Mouse (Mus musculus) adrenal gland, adult 18-20 months (tissue): ENCODE measurements around the gene Nmb. TPM values are rescaled to one million over a fixed set of nuclear protein-coding genes. Genes with fewer than 3 reads are reported as not detected.
"Not testable (repeated sequence)": the region's sequence is repeated elsewhere in the genome, so short reads cannot be mapped to it uniquely, and the experiment has no call there.

Experiments
- DNase-seq, 2 experiments: peaks; one replicate each; pipeline ENCODE4 v3.0.0; 2021 to 2022; ENCODE audit warnings: low spot score in 2 of 2
- long read RNA-seq, 2 experiments: library from polyadenylated mRNA; stranded (forward); transcript quantifications; one replicate each; pipeline ENCODE4 v2.0.0; 2021
- total RNA-seq, 2 experiments: library from RNA; stranded (reverse); gene quantifications; 1 replicate in 1 of 2; 2 replicates in 1 of 2; pipeline ENCODE4 v1.2.3; 2021

Nmb gene
- 1 to 10 TPM; 2.6 to 3.3 TPM for total RNA-seq
- long read RNA-seq, experiment 1 = 0 reads
- long read RNA-seq, experiment 2, partial matches to known transcripts = 0 of 3 reads
- long read RNA-seq, experiment 2, other reads (novel, unspliced or antisense) = 0 of 3 reads

- DNase-seq = peak; percentile 63 to 68
Observed at GRCm38 (mm10) chr7:80904921-80905515, at the start of gene Nmb. Nmb (minus strand) TSS chr7:80905076.

DNA sequence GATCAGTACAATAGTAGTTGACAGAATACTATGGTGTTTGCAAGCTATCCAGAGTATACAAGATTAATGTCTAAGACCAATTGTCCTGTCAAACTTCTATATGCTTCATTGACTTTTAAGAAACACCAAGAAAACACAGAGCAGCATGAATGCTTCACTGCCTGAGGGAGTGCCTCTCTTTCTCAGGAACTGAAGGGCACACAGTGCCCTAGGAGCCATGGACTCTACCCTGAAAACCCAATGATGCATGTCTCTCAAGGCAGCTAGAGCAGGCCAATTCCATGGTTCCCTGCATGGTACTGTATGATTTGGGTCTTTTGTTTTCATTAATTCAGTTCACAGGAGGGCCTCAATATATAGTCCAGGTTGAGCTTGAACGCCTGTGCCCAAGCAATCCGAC is 49.4 kb upstream of the Nmb start:
- DNase-seq = no peak

DNA sequence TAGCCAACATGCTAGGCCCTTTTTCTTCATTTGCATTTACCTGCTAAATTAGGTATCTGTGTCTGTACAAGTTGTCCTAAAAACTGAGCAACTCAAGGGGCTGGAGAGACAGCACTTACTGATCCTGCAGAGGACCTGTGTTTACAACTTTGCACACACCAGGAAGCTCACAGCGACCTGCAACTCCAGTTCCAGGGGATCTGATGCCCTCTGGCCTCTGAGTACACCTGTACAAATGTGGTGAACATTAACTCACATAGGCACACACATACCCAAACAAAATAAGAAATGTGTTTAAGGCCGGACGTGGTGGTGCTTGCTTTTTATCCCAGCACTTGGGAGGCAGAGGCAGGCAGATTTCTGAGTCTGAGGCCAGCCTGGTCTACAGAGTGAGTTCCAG is 47.3 kb upstream of the Nmb start:
- no peak for DNase-seq

GRCm38 (mm10) chr7:80951461-80951860 is 46.6 kb upstream of the Nmb start:
- no peak for DNase-seq

DNA sequence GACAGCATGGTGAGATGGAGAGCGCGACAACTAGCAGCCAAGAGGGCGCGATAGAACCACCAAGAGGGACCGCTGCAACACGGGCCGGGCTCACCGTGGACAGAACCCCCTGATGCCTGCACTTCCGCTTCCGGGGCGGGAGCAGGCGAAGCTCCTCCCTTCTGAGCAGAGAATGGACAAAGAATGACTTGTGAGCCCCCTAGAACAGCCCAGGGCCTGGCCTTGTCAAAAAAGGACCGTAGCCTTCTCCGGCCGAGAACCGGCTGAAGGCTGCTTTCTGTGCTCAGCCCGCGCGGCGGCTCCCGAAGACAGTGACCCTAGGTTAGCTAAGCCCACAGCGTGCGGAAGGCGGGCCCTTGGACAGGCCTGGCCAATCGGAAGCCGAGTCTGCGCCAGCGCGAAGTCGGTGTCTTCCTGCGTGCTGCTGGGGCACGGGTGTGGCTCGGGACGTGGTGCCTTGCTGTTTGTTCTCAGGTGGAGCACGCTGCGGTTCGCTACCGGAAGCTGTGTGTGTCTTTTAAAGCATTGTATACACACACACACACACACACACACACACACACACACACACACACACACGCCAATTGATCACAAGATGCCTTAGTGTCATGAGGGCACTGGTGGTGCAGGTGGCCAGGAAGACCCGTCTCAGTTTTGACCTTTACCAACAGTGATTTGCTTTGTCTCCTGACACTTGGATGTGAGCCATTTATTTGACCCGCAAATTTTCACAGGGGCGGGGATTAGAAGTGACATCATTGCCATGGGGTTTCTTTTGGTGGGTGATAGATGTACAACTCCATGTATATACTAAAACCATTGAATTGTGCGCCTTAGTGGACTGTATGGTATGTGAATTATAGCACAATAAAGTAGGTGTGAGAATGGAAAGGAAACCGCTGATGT is 42.8 kb upstream of the Nmb start, which contains the start of gene Sec11a:
Gene Sec11a (minus strand): TSS at position 336 of the 906 bp plus-strand sequence.
- peak; percentile 87 to 91 for DNase-seq

DNA sequence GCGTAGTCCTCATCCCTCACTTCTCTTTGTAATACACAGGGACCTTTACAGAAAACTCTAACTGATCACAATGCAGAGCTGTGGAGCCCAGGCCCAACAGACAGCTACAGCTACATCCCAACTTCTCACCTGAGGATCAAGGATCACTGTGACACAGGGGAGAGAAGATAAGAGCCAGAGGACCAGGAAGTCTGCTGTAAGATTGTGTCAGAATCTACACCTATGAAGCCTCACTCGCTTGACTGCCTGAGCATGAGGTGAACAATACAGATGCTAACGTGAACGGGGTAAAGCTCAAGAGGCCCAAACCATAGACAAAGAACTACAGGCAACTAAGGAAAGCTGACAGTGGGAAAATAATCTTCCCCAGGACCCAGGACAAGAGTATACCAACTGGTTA is 34.9 kb upstream of the Nmb start:
- no peak for DNase-seq

DNA sequence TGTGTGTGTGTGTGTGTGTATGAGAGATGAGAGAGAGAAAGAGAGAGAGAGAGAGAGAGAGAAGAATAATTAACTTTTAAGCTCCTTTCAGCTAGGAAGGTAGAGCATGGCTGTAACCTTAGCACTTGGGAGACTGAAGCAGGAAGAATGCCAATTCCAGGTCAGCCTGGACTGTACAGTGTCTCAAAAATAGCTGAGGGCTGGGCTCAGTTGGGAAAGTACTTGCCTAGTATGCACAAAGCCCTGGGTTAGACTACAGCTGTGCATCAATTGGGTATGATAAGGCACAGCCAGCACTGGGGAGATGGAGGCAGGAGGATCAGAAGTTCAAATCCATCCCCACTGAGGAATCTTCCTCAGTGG is 32.4 kb upstream of the Nmb start:
- DNase-seq = not testable (repeated sequence)

DNA sequence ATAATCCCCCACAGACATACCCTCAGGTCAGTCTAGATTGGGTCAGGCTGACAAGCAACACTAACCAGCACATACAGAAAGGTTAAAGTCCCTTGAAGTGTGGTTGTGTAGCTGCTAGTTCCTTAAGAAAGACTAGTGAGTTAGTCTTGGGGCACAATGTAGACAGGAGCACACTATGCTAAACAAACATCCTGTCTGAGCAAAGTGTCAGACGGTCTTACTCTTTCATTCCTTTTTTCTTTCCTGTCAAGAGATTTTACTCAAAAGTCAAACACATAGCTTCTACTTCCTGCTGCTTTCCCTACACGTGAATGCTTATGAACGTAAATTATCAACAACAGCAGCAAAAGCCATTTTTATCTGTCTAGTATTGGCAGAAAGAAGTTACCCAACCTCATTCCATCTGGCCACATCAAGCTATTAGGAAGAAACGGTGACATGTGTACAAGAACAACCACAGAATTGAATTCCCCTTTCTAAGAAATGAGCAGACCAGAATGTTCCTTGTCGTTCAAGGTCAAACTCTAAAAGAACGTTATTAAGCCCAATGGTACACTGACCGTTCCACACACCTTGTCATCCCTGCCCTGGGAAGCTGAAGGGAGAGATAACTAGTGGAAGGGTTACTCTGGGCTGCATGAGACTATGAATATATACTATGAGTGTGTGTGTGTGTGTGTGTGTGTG is 31.9 kb upstream of the Nmb start:
- not testable (repeated sequence) for DNase-seq

GRCm38 (mm10) chr7:80935834-80936233 is 31.0 kb upstream of the Nmb start:
- DNase-seq = no peak

DNA sequence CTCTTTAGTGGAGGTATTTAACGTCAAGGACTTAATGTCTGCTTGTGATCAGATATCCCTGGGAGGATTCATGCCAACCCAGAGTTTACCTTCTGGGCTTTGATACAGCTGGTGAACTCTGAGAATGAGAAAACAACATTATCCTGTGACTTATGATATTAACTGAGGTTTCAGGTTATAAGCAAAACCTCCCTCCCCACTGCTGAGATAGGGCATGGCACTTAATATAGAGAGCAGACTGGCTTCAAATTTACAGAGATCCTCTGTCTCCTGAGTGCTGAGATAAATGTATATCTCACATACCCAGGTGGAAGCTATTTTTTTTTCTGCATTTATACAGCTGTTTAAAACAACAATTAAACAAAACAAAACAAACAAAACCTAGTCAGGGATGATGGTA is 27.9 kb upstream of the Nmb start:
- DNase-seq = no peak

DNA sequence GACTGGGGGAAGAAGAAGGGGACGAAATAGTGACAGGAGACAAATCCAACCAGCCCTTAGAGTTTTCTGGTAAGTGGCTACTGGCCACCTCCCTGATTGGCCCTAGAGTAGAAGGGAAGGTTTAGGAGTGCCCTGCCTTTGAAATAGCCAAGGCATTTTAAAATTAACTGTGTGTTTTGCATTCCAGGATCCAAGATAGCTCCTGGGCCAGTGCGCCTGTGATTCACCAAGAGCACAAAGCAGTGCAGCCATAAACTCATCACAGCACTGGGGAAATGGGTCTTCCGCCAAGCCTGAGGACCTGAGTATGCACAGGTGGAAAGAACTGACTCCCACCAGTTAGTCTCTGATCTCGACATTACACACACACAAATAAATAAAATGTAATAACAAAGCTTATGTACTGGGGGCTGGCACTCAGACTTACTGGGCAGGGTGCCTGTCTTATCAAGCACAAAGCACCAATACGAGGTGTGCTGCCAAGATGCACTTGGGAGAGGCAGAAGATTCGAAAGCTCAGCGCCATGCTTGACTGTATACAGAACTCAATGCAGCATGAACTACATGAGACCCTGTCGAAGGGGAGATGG is 26.8 kb upstream of the Nmb start:
- no peak for DNase-seq

DNA sequence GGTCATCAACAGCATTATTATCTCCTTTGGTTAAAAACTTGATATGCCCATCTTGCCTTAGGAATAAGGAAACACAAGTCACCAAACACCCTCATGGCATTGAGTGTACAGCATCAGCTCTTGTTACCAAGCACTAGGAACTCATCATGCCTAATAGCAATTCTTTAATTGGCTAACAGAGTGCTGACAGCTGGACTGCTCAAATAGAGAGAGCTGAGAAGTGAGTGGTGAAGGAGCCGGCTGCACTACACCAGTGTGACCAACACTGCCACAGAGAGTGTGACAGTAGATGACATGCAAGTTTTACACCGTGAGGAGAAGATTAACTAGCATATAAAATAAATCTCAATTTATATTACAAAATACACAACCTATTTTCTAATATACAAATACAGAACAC is 18.3 kb upstream of the Nmb start:
- no peak for DNase-seq

- no peak for DNase-seq
Observed at GRCm38 (mm10) chr7:80919647-80920008, 14.8 kb upstream of the Nmb start.

DNA sequence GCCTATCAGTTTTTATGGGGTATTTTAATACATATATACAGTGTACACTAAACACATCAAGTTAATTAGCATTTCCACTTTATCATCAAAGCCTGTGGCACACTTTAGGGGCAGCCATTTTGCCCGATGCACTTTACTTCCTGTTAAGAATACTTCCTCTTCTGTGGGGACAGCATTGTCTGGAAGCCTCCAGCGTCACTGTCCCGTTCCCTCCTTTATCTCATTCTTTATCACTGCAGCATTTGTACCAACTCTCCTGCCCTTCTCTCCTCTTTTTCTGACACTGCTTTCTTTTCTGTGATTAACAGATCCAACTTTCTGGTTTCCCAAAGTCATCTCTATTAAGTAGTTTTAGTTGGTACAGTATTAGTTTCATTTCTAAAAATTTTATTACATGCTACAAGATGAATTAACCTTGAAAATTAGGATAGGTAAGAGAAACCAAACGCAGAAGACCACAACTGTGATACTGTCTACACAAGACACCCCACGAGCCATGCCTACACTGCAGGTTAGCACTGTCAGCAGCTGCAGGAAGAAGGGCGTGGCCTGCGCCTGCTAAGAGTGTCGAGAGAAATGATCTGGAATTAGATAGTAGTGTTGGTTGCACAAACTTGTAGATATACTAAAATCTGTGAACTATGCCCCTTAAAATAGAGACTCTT is 14.2 kb upstream of the Nmb start:
- no peak for DNase-seq

- DNase-seq = no peak
Observed at GRCm38 (mm10) chr7:80917916-80918465, 13.1 kb upstream of the Nmb start.

DNA sequence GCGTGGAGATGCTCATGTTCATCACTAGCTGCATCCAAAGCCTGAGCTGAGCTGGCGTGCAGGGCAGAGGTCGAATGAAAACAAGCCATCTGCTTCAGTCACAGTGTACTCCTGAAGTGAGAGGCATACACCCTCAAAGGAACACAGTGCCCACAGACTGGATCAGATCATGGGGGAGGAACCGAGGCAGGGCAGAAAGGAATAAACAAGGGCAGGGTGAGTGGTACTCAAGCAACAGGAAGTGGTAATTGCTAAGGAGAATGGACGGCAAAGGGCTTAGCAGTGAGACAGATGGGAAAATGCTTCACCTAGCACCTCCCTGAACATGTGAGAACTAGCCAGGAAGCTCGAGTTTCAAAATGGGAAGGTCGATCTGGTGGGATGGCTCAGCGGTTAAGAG is 7.6 kb upstream of the Nmb start:
- DNase-seq = no peak

GRCm38 (mm10) chr7:80911053-80911452 is 6.2 kb upstream of the Nmb start:
- DNase-seq = no peak

- DNase-seq = no peak
Observed at GRCm38 (mm10) chr7:80903625-80904422, 1.1 kb downstream of the Nmb start.

DNA sequence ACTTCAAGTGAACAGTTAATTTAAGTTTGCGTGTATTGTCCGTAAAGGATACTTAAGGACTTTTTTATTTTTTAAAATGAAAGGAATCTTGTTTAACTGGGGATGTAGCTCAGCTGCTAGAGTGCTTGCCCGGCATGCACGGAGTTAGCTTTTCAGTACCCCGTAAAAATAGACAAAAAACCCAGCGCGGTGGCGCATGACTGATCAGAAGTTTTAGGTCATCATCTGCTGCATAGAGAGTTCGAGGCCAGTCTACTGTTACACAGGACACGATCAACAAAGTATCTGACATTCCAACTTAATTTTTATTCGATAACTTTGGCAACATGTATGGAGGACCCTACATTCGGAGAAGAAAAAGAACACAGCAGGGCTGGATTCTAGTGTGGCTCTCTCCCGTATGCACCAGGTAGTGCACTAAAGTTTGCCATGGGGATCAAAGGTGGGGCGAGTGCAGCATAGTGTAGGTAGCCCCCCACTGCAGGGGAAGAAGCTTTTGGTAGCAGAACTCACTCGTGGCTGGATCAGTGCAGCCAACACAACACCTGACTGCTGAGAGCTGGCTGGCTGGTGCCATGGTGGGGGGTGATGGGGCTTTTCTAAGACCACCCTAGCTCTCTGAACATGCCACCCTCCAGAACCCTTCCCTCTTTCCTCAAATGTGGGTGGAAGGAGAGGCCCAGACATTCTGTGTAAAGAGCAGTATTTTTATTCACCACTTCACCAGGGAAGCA is 3.2 kb downstream of the Nmb start:
- no peak for DNase-seq
